Mouse (Mus musculus) limb, embryonic 10.5 days (tissue): ENCODE data around the gene Cdc14b. TPM values are rescaled to one million over a fixed set of nuclear protein-coding genes. Genes with fewer than 3 reads are reported as not detected.

Source experiments
- DNase-seq: peaks from one replicate; pipeline ENCODE4 v3.0.0-alpha.2; 2017; ENCODE audit warnings: low spot score
- H3K27ac ChIP-seq: fragments of 300-500 bp; sonication (generic); 2 replicates; pipeline ENCODE4 v1.5.1; 2016; ENCODE audit warnings: mild to moderate bottlenecking
- H3K27me3 ChIP-seq: fragments of 300-500 bp; sonication (generic); 2 replicates; pipeline ENCODE4 v1.6.1; 2016; ENCODE audit warnings: low read depth, mild to moderate bottlenecking; ENCODE audit not compliant: poor library complexity, severe bottlenecking
- H3K36me3 ChIP-seq: fragments of 300-500 bp; sonication (generic); 2 replicates; pipeline ENCODE4 v1.6.1; 2016; ENCODE audit warnings: mild to moderate bottlenecking, moderate library complexity
- H3K4me1 ChIP-seq: fragments of 300-500 bp; sonication (generic); 2 replicates; pipeline ENCODE4 v1.6.1; 2016
- H3K4me3 ChIP-seq: fragments of 300-500 bp; sonication (generic); 2 replicates; pipeline ENCODE4 v1.5.1; 2016; ENCODE audit warnings: mild to moderate bottlenecking, moderate library complexity
- H3K9me3 ChIP-seq: fragments of 300-500 bp; sonication (generic); replicated peaks from 2 replicates; pipeline ENCODE4 v1.6.1; 2016; ENCODE audit warnings: mild to moderate bottlenecking
- WGBS: fragments of 180-500 bp; shearing (Covaris S2); methylation state at CpG from one replicate; pipeline ENCODE4 v1.1.7; 2016; 5-methylcytosine and 5-hydroxymethylcytosine counted together
- polyA plus RNA-seq: library from polyadenylated mRNA; unstranded; fragments of >200 nt; fragmentation: Nextera tagmentation; extraction: Ambion mirVana; gene quantifications from 2 replicates; pipeline ENCODE4 v1.2.1, GENCODE M21; 2016

Cdc14b gene
- polyA plus RNA-seq, 1 experiment from 2014 or later = 34.9 TPM

- DNase-seq = no peak
- Histone ChIP-seq H3K4me1 (peaks cover 10% of the 10 kb centered on the region), H3K27me3 (no peaks in the 10 kb centered on the region), H3K36me3 (peaks cover 19% of the 10 kb centered on the region), H3K27ac (no peak overlapping the region), H3K4me3 (no peak overlapping the region), H3K9me3 (no peaks in the 10 kb centered on the region)
- WGBS = 76% methylated on average over 5 of the region's 5 CpGs
These were observed 33.9 kb upstream of the Cdc14b start for GRCm38 (mm10) chr13:64309036-64309435.

GRCm38 (mm10) chr13:64307508-64307907, 32.4 kb upstream of the Cdc14b start:
- no peaks in the 10 kb centered on the region for H3K27me3 ChIP-seq
- no peak overlapping the region for H3K4me3 ChIP-seq
- H3K4me1 ChIP-seq = peaks cover 6% of the 10 kb centered on the region; the same call in 1 of the 2 replicates
- peaks cover 28% of the 10 kb centered on the region for H3K36me3 ChIP-seq
- H3K27ac ChIP-seq = no peak overlapping the region
- no peak for DNase-seq
- no peaks in the 10 kb centered on the region for H3K9me3 ChIP-seq
- 83% methylated on average over 5 of the region's 5 CpGs for WGBS

GRCm38 (mm10) chr13:64306078-64306477, 31.0 kb upstream of the Cdc14b start:
- Histone ChIP-seq H3K4me1 (no peaks in the 10 kb centered on the region), H3K27me3 (no peaks in the 10 kb centered on the region), H3K9me3 (no peaks in the 10 kb centered on the region), H3K4me3 (no peak overlapping the region), H3K27ac (no peak overlapping the region), H3K36me3 (peaks cover 31% of the 10 kb centered on the region)
- DNase-seq = peak; percentile 72
- 85% methylated on average over 3 of the region's 3 CpGs for WGBS

- Histone ChIP-seq H3K4me1 (no peaks in the 10 kb centered on the region), H3K4me3 (no peak overlapping the region), H3K36me3 (peaks cover 16% of the 10 kb centered on the region), H3K27me3 (no peaks in the 10 kb centered on the region), H3K27ac (no peak overlapping the region), H3K9me3 (no peaks in the 10 kb centered on the region)
- WGBS = 93% methylated on average over 1 of the region's 1 CpGs
- DNase-seq = no peak
These were observed 24.0 kb upstream of the Cdc14b start for GRCm38 (mm10) chr13:64299069-64299468.

GRCm38 (mm10) chr13:64286791-64287190, 11.7 kb upstream of the Cdc14b start:
- H3K27ac ChIP-seq = peak overlapping the region; percentile 28; the same call in 1 of the 2 replicates
- no peaks in the 10 kb centered on the region for H3K9me3 ChIP-seq
- no peaks in the 10 kb centered on the region for H3K27me3 ChIP-seq
- H3K4me3 ChIP-seq = no peak overlapping the region
- H3K36me3 ChIP-seq = no peaks in the 10 kb centered on the region
- peaks cover 18% of the 10 kb centered on the region for H3K4me1 ChIP-seq
- WGBS = 27% methylated on average over 4 of the region's 4 CpGs
- DNase-seq = no peak

GRCm38 (mm10) chr13:64286321-64286720, 11.2 kb upstream of the Cdc14b start:
- WGBS = 70% methylated on average over 4 of the region's 4 CpGs
- no peaks in the 10 kb centered on the region for H3K9me3 ChIP-seq
- H3K27ac ChIP-seq = peak overlapping the region; percentile 28

GRCm38 (mm10) chr13:64284676-64285075, 9.6 kb upstream of the Cdc14b start:
- H3K4me1 ChIP-seq = peaks cover 18% of the 10 kb centered on the region
- no peaks in the 10 kb centered on the region for H3K9me3 ChIP-seq
- H3K27me3 ChIP-seq = no peaks in the 10 kb centered on the region
- H3K27ac ChIP-seq = no peak overlapping the region
- no peak overlapping the region for H3K4me3 ChIP-seq
- H3K36me3 ChIP-seq = no peaks in the 10 kb centered on the region
- WGBS = 93% methylated on average over 2 of the region's 2 CpGs
- no peak for DNase-seq

More at GRCm38 (mm10) chr13:64286321-64286720, 11.2 kb upstream of the Cdc14b start:
- Histone ChIP-seq H3K36me3 (no peaks in the 10 kb centered on the region), H3K27me3 (no peaks in the 10 kb centered on the region), H3K4me3 (no peak overlapping the region), H3K4me1 (peaks cover 18% of the 10 kb centered on the region)
- DNase-seq = no peak

- Histone ChIP-seq H3K36me3 (no peaks in the 10 kb centered on the region), H3K27me3 (no peaks in the 10 kb centered on the region), H3K9me3 (no peaks in the 10 kb centered on the region), H3K4me1 (peaks cover 2% of the 10 kb centered on the region), H3K27ac (no peak overlapping the region), H3K4me3 (no peak overlapping the region)
- WGBS = 92% methylated on average over 5 of the region's 5 CpGs
- DNase-seq = no peak
These were observed 5.8 kb upstream of the Cdc14b start for GRCm38 (mm10) chr13:64280940-64281339.

GRCm38 (mm10) chr13:64275754-64276127, 651 bp upstream of the Cdc14b start:
- H3K27ac ChIP-seq = peak overlapping the region; percentile 93
- WGBS = 16% methylated on average over 9 of the region's 9 CpGs
- H3K9me3 ChIP-seq = no peaks in the 10 kb centered on the region

GRCm38 (mm10) chr13:64273891-64274844, 922 bp downstream of the Cdc14b start:
- Histone ChIP-seq H3K27ac (peak overlapping the region; percentile 93), H3K9me3 (no peaks in the 10 kb centered on the region), H3K4me3 (peak overlapping the region; percentile 89), H3K4me1 (peaks cover 26% of the 10 kb centered on the region), H3K27me3 (no peaks in the 10 kb centered on the region), H3K36me3 (no peaks in the 10 kb centered on the region)
- no peak for DNase-seq
- WGBS = under 1% methylated on average over 95 of the region's 95 CpGs

More at GRCm38 (mm10) chr13:64275754-64276127, 651 bp upstream of the Cdc14b start:
- H3K4me3 ChIP-seq = peak overlapping the region; percentile 89
- H3K27me3 ChIP-seq = no peaks in the 10 kb centered on the region
- DNase-seq = no peak
- H3K4me1 ChIP-seq = peaks cover 26% of the 10 kb centered on the region
- H3K36me3 ChIP-seq = no peaks in the 10 kb centered on the region

- Histone ChIP-seq H3K36me3 (no peaks in the 10 kb centered on the region), H3K4me1 (peaks cover 26% of the 10 kb centered on the region), H3K9me3 (no peaks in the 10 kb centered on the region), H3K4me3 (peak overlapping the region; percentile 89), H3K27me3 (no peaks in the 10 kb centered on the region), H3K27ac (no peak overlapping the region)
- DNase-seq = no peak
- WGBS = 46% methylated on average over 8 of the region's 8 CpGs
These were observed 1.7 kb downstream of the Cdc14b start for GRCm38 (mm10) chr13:64273352-64273751.

- no peaks in the 10 kb centered on the region; the same call in 1 of the 2 replicates for H3K36me3 ChIP-seq
- no peak for DNase-seq
- no peaks in the 10 kb centered on the region for H3K9me3 ChIP-seq
- peaks cover 11% of the 10 kb centered on the region for H3K4me1 ChIP-seq
- WGBS = 55% methylated on average over 4 of the region's 4 CpGs
- no peak overlapping the region for H3K27ac ChIP-seq
- H3K27me3 ChIP-seq = no peaks in the 10 kb centered on the region
- no peak overlapping the region for H3K4me3 ChIP-seq
These were observed 6.7 kb downstream of the Cdc14b start for GRCm38 (mm10) chr13:64268384-64268783.

- Histone ChIP-seq H3K4me3 (no peak overlapping the region), H3K9me3 (no peaks in the 10 kb centered on the region), H3K4me1 (peaks cover 8% of the 10 kb centered on the region; the same call in 1 of the 2 replicates), H3K36me3 (no peaks in the 10 kb centered on the region; the same call in 1 of the 2 replicates), H3K27ac (no peak overlapping the region), H3K27me3 (no peaks in the 10 kb centered on the region)
- WGBS = 15% methylated on average over 9 of the region's 9 CpGs
- DNase-seq = no peak
These were observed 7.9 kb downstream of the Cdc14b start for GRCm38 (mm10) chr13:64267151-64267550.
